Mouse (Mus musculus) G1E (cell line): Measurements from ENCODE around the gene Slc30a2. TPM values are rescaled to one million over a fixed set of nuclear protein-coding genes. Genes with fewer than 3 reads are reported as not detected.

Experiments used
- ATAC-seq: 2 replicates; pipeline ENCODE4 v1.8.0; 2016; ENCODE audit warnings: mild to moderate bottlenecking; ENCODE audit not compliant: insufficient number of reproducible peaks, poor library complexity, low FRiP score, severe bottlenecking; ENCODE audit errors: extremely low read depth
- DNase-seq: peaks from one replicate; pipeline ENCODE4 v3.0.0; 2012; ENCODE audit warnings: low spot score
- H3K27me3 ChIP-seq: 2 replicates; pipeline ENCODE4 v1.6.1; 2012; ENCODE audit warnings: mild to moderate bottlenecking, low read length, inconsistent platforms; ENCODE audit not compliant: insufficient read depth
- H3K36me3 ChIP-seq: replicated peaks from 2 replicates; pipeline ENCODE3; 2012; ENCODE audit warnings: mild to moderate bottlenecking, inconsistent platforms
- H3K4me1 ChIP-seq: 2 replicates; pipeline ENCODE4 v1.6.1; 2012; ENCODE audit warnings: low read depth, low read length, inconsistent platforms, mixed read lengths; ENCODE audit not compliant: insufficient read depth
- H3K4me3 ChIP-seq: 2 replicates; pipeline ENCODE4 v1.5.1; 2012; ENCODE audit warnings: low read depth, mild to moderate bottlenecking, inconsistent platforms, low read length, moderate library complexity, mixed read lengths
- H3K9me3 ChIP-seq: replicated peaks from 2 replicates; pipeline ENCODE4 v1.6.1; 2012; ENCODE audit warnings: inconsistent platforms
- CTCF ChIP-seq: IDR thresholded peaks from 2 replicates; pipeline ENCODE4 v1.5.1; 2012; ENCODE audit warnings: low read depth, low read length, inconsistent platforms, mixed read lengths
- GATA1 ChIP-seq: IDR thresholded peaks from 2 replicates; pipeline ENCODE4 v1.6.1; 2012; ENCODE audit warnings: borderline replicate concordance, low read length, inconsistent platforms, mixed read lengths
- GATA2 ChIP-seq: IDR thresholded peaks from 2 replicates; pipeline ENCODE4 v1.6.1; 2012; ENCODE audit warnings: low read depth, low read length, inconsistent platforms, borderline replicate concordance
- POLR2AphosphoS5 ChIP-seq: IDR thresholded peaks from 2 replicates; pipeline ENCODE4 v1.6.1; 2012; ENCODE audit warnings: low read depth, low read length, inconsistent platforms; ENCODE audit not compliant: insufficient replicate concordance
- TAL1 ChIP-seq: conservative IDR thresholded peaks from 2 replicates; pipeline ENCODE4 v1.6.1; 2012; ENCODE audit warnings: low read depth, low read length, inconsistent platforms, mixed read lengths
- polyA plus RNA-seq: library from polyadenylated mRNA; stranded (reverse); fragments of >175 nt; gene quantifications from 2 replicates; pipeline ENCODE4 v1.2.3, GENCODE M21; 2012
- total RNA-seq, 2 experiments: library from RNA; stranded (forward) in 1 of 2; stranded (reverse) in 1 of 2; fragments of 200-1000 nt in 1 of 2; fragments of >200 nt in 1 of 2; fragmentation: Nextera tagmentation in 1 of 2; gene quantifications; 2 replicates each; pipeline ENCODE4 v1.2.3; 2014 to 2017

Slc30a2 gene
- total and polyA plus RNA-seq, 3 experiments, result 4.6 to 8.2 (median 5.6) TPM

DNA sequence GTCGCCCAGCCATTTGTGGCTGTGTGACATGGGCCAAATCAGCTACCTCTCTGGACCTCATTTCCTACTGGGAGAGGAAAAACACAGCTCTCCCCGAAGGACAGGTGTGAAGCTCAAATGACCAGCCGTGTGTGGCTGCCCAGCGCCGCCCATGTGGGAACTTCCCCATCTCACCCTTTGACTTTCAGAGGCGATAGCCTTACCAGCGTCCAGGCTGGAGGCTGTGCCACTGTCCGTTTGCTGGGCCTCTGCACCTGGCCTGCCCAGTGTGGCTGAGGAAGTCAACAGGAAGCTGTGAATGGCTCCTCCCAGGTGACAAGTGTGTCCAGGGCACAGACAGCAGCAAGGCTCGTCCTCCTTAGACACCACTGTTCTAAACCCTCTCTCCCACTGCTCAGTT is 31.2 kb upstream of the Slc30a2 start:
- H3K4me3 ChIP-seq, result no peak overlapping the region
- H3K36me3 ChIP-seq, result no peaks in the 10 kb centered on the region
- no peak for ATAC-seq
- no peak for TF ChIP-seq GATA2
- no peak for TF ChIP-seq POLR2AphosphoS5
- TF ChIP-seq CTCF, result no peak
- TF ChIP-seq TAL1, result no peak
- no peak for TF ChIP-seq GATA1
- peaks cover 11% of the 10 kb centered on the region for H3K4me1 ChIP-seq
- no peak for DNase-seq
- no peaks in the 10 kb centered on the region; the same call in 1 of the 2 replicates for H3K9me3 ChIP-seq
- H3K27me3 ChIP-seq, result peaks cover 59% of the 10 kb centered on the region

DNA sequence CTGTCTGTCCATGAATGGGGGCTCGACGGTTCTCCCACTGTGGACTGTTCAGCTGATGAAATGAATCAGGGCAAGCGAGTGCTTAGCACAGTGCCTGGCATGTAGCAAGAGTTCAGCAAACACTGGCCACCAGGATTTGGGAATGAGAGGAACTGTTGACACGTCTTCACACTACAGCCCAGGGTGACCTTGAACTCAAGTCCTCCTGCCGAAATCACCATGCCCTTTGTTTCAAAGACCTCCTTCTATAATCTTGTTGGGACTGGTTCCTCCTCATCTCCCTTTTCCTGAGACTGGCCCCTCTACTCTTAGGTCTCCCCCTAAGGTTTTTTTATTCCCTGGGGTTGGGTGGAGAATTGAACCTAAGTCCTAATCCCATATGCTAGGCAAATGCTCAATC is 30.6 kb upstream of the Slc30a2 start:
- Histone ChIP-seq H3K4me3 (no peak overlapping the region), H3K4me1 (peaks cover 11% of the 10 kb centered on the region), H3K36me3 (no peaks in the 10 kb centered on the region), H3K27me3 (peaks cover 59% of the 10 kb centered on the region), H3K9me3 (no peaks in the 10 kb centered on the region; the same call in 1 of the 2 replicates)
- no peak for TF ChIP-seq CTCF
- no peak for DNase-seq
- no peak for ATAC-seq

DNA sequence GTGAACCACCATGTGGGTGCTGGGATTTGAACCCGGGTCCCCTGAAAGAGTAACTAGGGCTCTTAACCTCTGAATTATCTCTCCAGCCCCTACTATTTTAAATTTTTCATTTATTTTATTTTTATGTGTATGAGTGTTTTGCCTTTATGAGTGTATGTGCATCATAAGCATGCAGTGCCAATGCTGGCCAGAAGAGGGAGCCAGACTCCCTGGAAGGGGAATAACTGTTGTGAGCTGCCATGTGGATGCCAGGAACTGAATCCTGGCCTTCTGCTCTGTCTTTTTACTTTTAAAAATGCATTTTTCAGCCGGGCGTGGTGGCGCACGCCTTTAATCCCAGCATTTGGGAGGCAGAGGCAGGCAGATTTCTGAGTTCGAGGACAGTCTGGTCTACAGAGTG is 30.1 kb upstream of the Slc30a2 start:
- Histone ChIP-seq H3K9me3 (no peaks in the 10 kb centered on the region; the same call in 1 of the 2 replicates), H3K4me1 (peaks cover 12% of the 10 kb centered on the region), H3K27me3 (peaks cover 61% of the 10 kb centered on the region), H3K4me3 (no peak overlapping the region), H3K36me3 (no peaks in the 10 kb centered on the region)
- no peak for TF ChIP-seq GATA1
- no peak for TF ChIP-seq CTCF
- TF ChIP-seq POLR2AphosphoS5, result no peak
- no peak for TF ChIP-seq GATA2
- no peak for TF ChIP-seq TAL1
- DNase-seq (no peak), ATAC-seq (no peak)

DNA sequence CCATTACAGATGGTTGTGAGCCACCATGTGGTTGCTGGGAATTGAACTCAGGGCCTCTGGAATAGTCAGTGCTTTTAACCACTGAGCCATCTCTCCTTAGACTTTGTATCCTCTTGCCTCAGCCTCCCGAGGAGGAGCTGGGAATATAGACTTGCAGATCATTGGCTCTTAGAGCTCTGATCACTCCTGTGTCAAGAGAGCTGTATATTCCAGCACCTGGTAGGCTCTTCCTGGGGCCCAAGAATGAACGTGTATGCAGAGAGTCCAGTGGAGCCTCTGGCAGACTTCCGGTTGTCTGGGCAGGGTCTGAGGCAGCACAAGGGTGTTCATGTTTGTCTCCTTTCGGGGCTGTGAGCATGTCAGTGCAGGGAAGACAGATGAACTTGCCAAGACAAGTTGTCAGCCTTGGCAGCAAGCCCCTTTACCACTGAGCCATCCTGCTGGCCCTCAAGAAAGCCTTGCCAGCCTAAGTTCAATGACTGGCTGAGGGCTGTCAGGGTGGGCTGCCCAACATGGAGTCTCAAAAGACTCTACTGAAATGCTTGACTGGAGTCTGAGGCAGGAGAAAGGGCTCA is 28.8 kb upstream of the Slc30a2 start:
- DNase-seq (no peak), ATAC-seq (no peak)
- Histone ChIP-seq H3K4me1 (peaks cover 12% of the 10 kb centered on the region), H3K4me3 (no peak overlapping the region), H3K36me3 (no peaks in the 10 kb centered on the region), H3K27me3 (peaks cover 58% of the 10 kb centered on the region), H3K9me3 (no peaks in the 10 kb centered on the region; the same call in 1 of the 2 replicates)
- no peak for TF ChIP-seq TAL1
- TF ChIP-seq CTCF, result no peak
- TF ChIP-seq GATA2, result no peak
- TF ChIP-seq GATA1, result no peak
- TF ChIP-seq POLR2AphosphoS5, result no peak

DNA sequence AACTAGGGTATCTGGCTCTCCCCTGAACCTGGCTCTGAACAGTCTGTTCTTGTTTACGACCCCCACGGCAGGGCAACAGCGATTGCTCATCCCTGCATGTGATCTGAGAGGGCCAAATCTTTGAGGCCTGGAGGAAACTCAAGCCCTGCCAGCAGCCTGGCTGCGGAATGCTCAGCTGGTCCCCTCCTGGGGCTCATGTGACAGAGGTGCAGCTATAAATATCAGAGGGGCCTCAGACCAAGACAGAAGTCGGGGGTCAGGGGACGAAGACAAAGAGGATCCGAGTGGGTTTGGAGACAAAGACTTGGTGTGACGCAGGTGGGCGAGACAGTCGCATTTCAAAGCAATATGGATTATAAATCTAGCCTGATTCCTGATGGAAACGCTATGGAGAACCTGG is 28.1 kb upstream of the Slc30a2 start, which contains the start of gene Trim63:
Trim63 (plus strand) TSS at position 245 of the 400 bp plus-strand sequence.
- Histone ChIP-seq H3K36me3 (no peaks in the 10 kb centered on the region), H3K9me3 (no peaks in the 10 kb centered on the region; the same call in 1 of the 2 replicates), H3K4me1 (peaks cover 12% of the 10 kb centered on the region), H3K27me3 (peaks cover 60% of the 10 kb centered on the region), H3K4me3 (no peak within 1 kb of the TSS)
- ATAC-seq, result no peak
- TF ChIP-seq POLR2AphosphoS5 (no peak), CTCF (no peak), GATA1 (no peak), GATA2 (no peak), TAL1 (no peak)
- no peak for DNase-seq

DNA sequence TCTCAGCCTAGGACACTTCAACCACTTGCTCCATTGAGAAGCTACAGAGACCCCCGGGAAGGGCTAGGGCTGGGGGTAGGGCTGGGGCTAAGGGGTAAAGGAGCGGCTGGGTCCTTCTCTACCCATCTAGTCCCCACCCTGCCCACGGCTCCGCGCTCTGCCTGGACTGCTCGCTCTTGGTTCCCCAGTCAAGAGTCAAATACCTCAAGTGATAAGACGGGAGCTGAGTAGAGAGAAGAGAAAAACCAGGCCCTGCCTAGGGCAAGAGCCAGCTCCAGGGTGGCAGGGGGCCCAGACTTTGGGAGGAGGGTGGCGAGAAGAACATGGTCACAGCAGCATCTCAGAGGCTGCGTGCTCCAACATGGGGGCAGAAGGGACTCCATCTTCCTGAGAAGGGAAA is 27.5 kb upstream of the Slc30a2 start:
- Histone ChIP-seq H3K9me3 (no peaks in the 10 kb centered on the region; the same call in 1 of the 2 replicates), H3K36me3 (no peaks in the 10 kb centered on the region), H3K4me1 (peaks cover 12% of the 10 kb centered on the region), H3K27me3 (peaks cover 56% of the 10 kb centered on the region), H3K4me3 (no peak overlapping the region)
- TF ChIP-seq POLR2AphosphoS5 (no peak), CTCF (no peak), GATA2 (no peak), TAL1 (no peak), GATA1 (no peak)
- ATAC-seq, result no peak
- no peak for DNase-seq

DNA sequence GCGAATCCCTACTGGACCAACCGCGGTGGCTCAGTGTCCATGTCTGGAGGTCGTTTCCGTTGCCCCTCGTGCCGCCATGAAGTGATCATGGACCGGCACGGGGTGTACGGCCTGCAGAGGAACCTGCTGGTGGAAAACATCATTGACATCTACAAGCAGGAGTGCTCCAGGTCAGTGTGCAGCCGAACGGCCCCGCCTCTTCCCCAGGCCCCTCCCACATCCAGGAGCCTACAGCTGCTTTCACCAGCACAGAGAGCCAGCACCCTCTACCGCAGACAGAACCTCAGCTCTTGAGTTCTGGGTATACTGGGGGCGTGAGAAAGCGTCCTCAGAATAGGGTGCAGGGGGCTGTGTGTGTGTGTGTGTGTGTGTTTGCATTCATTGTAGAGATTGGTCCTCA is 26.6 kb upstream of the Slc30a2 start:
- DNase-seq, result no peak
- ATAC-seq, result no peak
- Histone ChIP-seq H3K9me3 (no peaks in the 10 kb centered on the region; the same call in 1 of the 2 replicates), H3K27me3 (peaks cover 53% of the 10 kb centered on the region), H3K4me3 (no peak overlapping the region), H3K36me3 (no peaks in the 10 kb centered on the region), H3K4me1 (peaks cover 12% of the 10 kb centered on the region)
- TF ChIP-seq GATA1, result no peak
- no peak for TF ChIP-seq GATA2
- no peak for TF ChIP-seq POLR2AphosphoS5
- TF ChIP-seq TAL1, result no peak
- TF ChIP-seq CTCF, result no peak
